Mouse (Mus musculus) ES-E14 (cell line): ENCODE measurements around the gene Cntnap2. TPM values are rescaled to one million over a fixed set of nuclear protein-coding genes. Genes with fewer than 3 reads are reported as not detected.

Experiments used
- DNase-seq: peaks from one replicate; pipeline ENCODE4 v3.0.0-alpha.2; 2013; ENCODE audit warnings: low read depth, low spot score
- H3K27ac ChIP-seq: 2 replicates; pipeline ENCODE4 v1.5.1; 2012; ENCODE audit warnings: low read depth, mild to moderate bottlenecking, low read length, moderate library complexity, mixed read lengths; ENCODE audit not compliant: poor library complexity, insufficient read depth, severe bottlenecking
- H3K36me3 ChIP-seq: 2 replicates; pipeline ENCODE4 v1.6.1; 2012; ENCODE audit warnings: mild to moderate bottlenecking, low read length, moderate library complexity, mixed read lengths; ENCODE audit not compliant: control insufficient read depth, poor library complexity, insufficient read depth, severe bottlenecking
- H3K4me1 ChIP-seq, 2 experiments: fragments of 150-350 bp in 1 of 2; sonication (generic) in 1 of 2; 2 replicates each; pipeline ENCODE4 v1.6.1; 2012; ENCODE audit warnings: low read length in 2 of 2, mild to moderate bottlenecking in 1 of 2, mixed read lengths in 1 of 2; ENCODE audit not compliant: control insufficient read depth in 2 of 2, insufficient read depth in 2 of 2, poor library complexity in 1 of 2
- H3K4me3 ChIP-seq, 2 experiments: fragments of 150-350 bp in 1 of 2; sonication (generic) in 1 of 2; 2 replicates each; pipeline ENCODE4 v1.5.1; 2012; ENCODE audit warnings: low read length in 2 of 2, low read depth in 1 of 2, mild to moderate bottlenecking in 1 of 2, mixed read lengths in 1 of 2; ENCODE audit not compliant: insufficient read depth in 1 of 2, poor library complexity in 1 of 2, severe bottlenecking in 1 of 2
- H3K9ac ChIP-seq: 2 replicates; pipeline ENCODE4 v1.6.1; 2012; ENCODE audit warnings: low read depth, mild to moderate bottlenecking, low read length, mixed read lengths; ENCODE audit not compliant: poor library complexity, insufficient read depth, severe bottlenecking
- H3K9me3 ChIP-seq: fragments of 150-350 bp; sonication (generic); 2 replicates; pipeline ENCODE4 v1.6.1; 2012; ENCODE audit warnings: low read depth, mild to moderate bottlenecking, low read length; ENCODE audit not compliant: control insufficient read depth, insufficient read depth
- CHD2 ChIP-seq: IDR thresholded peaks from 2 replicates; pipeline ENCODE4 v1.6.1; 2014; ENCODE audit warnings: mild to moderate bottlenecking, low read depth, low read length, inconsistent platforms
- HCFC1 ChIP-seq: IDR thresholded peaks from 2 replicates; pipeline ENCODE4 v1.6.1; 2012; ENCODE audit warnings: low read length, inconsistent platforms, borderline replicate concordance; ENCODE audit not compliant: insufficient read depth
- MAFK ChIP-seq: IDR thresholded peaks from 2 replicates; pipeline ENCODE4 v1.6.1; 2014; ENCODE audit warnings: mild to moderate bottlenecking, low read depth, low read length, inconsistent platforms; ENCODE audit not compliant: insufficient read depth
- ZC3H11A ChIP-seq: IDR thresholded peaks from 2 replicates; pipeline ENCODE4 v1.6.1; 2012; ENCODE audit warnings: low read depth, mild to moderate bottlenecking, inconsistent platforms, low read length, borderline replicate concordance
- ZNF384 ChIP-seq: IDR thresholded peaks from 2 replicates; pipeline ENCODE4 v1.6.1; 2012; ENCODE audit warnings: low read depth, low read length, inconsistent platforms
- in situ Hi-C, 2 experiments: fragments of 600-800 bp; cut with MboI; formaldehyde crosslinking; loops; one replicate each; pipeline ENCODE4 v1.15.1; 2025; ENCODE audit warnings: low sequenced_read_pairs in 2 of 2, inconsistent platforms in 1 of 2; ENCODE audit not compliant: unreplicated experiment in 2 of 2
- total RNA-seq: library from RNA; depleted of rRNA; stranded (reverse); fragments of 300-350 nt; gene quantifications from 2 replicates; pipeline ENCODE4 v1.2.3, GENCODE M21; 2012; rRNA removed

The Cntnap2 gene
- total RNA-seq, result 3.9 and 7.9 TPM in 2 replicates

GRCm38 (mm10) chr6:45059091-45059490, at the start of gene Cntnap2:
Gene Cntnap2 (plus strand): TSS chr6:45059357.
- Histone ChIP-seq H3K9ac (no peak within 1 kb of the TSS), H3K4me3 (peak within 1 kb of the TSS; percentile 30 to 37; a peak in 2 of 4 replicates), H3K4me1 (no peaks in the 10 kb centered on the region), H3K36me3 (no peaks in the 10 kb centered on the region), H3K27ac (no peak within 1 kb of the TSS), H3K9me3 (no peaks in the 10 kb centered on the region)
- in situ Hi-C loops, result no loop called here
- DNase-seq, result peak; percentile 68
- no peak for TF ChIP-seq ZC3H11A
- no peak for TF ChIP-seq HCFC1
- no peak for TF ChIP-seq ZNF384
- TF ChIP-seq CHD2, result no peak
- TF ChIP-seq MAFK, result no peak

- no peaks in the 10 kb centered on the region for H3K36me3 ChIP-seq
Measured at GRCm38 (mm10) chr6:45026011-45026682, 33.0 kb upstream of the Cntnap2 start.

GRCm38 (mm10) chr6:45039454-45039853, 19.7 kb upstream of the Cntnap2 start:
- TF ChIP-seq ZNF384, result no peak
- no peak for TF ChIP-seq ZC3H11A
- TF ChIP-seq CHD2, result no peak
- no peak for TF ChIP-seq MAFK
- no peak for TF ChIP-seq HCFC1
- Histone ChIP-seq H3K36me3 (no peaks in the 10 kb centered on the region), H3K9ac (no peak overlapping the region), H3K4me3 (no peak overlapping the region), H3K9me3 (no peaks in the 10 kb centered on the region), H3K4me1 (no peaks in the 10 kb centered on the region), H3K27ac (no peak overlapping the region)
- DNase-seq, result no peak
- in situ Hi-C loops, result no loop called here

More at GRCm38 (mm10) chr6:45026011-45026682, 33.0 kb upstream of the Cntnap2 start:
- no peak for TF ChIP-seq HCFC1
- peak; percentile 54; the same call in 1 of the 2 replicates for TF ChIP-seq ZC3H11A
- in situ Hi-C loops, result no loop called here
- Histone ChIP-seq H3K4me1 (no peaks in the 10 kb centered on the region), H3K27ac (no peak overlapping the region), H3K9ac (no peak overlapping the region), H3K4me3 (no peak overlapping the region), H3K9me3 (no peaks in the 10 kb centered on the region)
- DNase-seq, result peak; percentile 21

- DNase-seq, result peak; percentile 36
- H3K9me3 ChIP-seq, result no peaks in the 10 kb centered on the region
- peak overlapping the region; percentile 30 to 37; a peak in 2 of 4 replicates for H3K4me3 ChIP-seq
- TF ChIP-seq HCFC1 (no peak), ZC3H11A (no peak), ZNF384 (no peak), MAFK (no peak), CHD2 (no peak)
- H3K36me3 ChIP-seq, result no peaks in the 10 kb centered on the region
- no peak overlapping the region for H3K9ac ChIP-seq
- H3K4me1 ChIP-seq, result no peaks in the 10 kb centered on the region
- H3K27ac ChIP-seq, result no peak overlapping the region
- in situ Hi-C loops, result no loop called here
Measured at GRCm38 (mm10) chr6:45059556-45060471, 657 bp downstream of the Cntnap2 start.
